Mouse (Mus musculus): ENCODE measurements around the gene Rex1bd. TPM values are rescaled to one million over a fixed set of nuclear protein-coding genes. Genes with fewer than 3 reads are reported as not detected.
"Not testable (repeated sequence)": the region's sequence is repeated elsewhere in the genome, so short reads cannot be mapped to it uniquely, and the experiment has no call there.

Rex1bd gene
- total RNA-seq, 2 experiments from 2014 or later: 102 TPM

DNA sequence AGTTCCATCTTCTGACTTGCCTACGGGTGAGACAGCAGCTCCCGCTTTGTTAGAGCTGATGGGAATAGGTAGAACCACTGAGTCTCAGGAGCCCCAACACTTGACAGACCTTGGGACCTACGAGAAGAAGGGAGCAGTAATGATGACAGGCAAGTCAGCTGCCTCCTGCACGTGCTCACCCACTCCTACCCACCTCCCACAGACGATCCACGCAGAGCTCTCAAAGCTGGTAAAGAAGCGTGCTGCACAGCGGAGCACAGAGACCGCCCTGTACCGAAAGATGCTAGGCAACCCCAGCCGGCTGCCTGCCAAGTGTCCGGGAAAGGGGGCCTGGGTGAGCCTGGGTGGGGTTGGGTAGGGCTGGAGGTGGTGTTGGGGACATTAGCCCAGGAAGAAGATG lies 27.7 kb upstream of the Rex1bd start:
- intact Hi-C loops (cut with DNase I): loop anchor here (10.0 kb wide), 1 partner anchor 231 kb away; the partner anchor contains the start of gene Mpv17l2

GRCm38 (mm10) chr8:70530314-70530713 lies 23.8 kb upstream of the Rex1bd start:
- intact Hi-C loops (cut with DNase I): loop anchor here (10.0 kb wide), 1 partner anchor 234 kb away; the partner anchor contains the start of gene Mpv17l2
- no peak for DNase-seq (ENCODE audit: low spot score)

More for the DNA sequence above, 27.7 kb upstream of the Rex1bd start:
- DNase-seq (ENCODE audit: low spot score): no peak

GRCm38 (mm10) chr8:70529741-70530161 lies 23.2 kb upstream of the Rex1bd start:
- no peak for DNase-seq (ENCODE audit: low spot score)
- intact Hi-C loops (cut with DNase I): loop anchor here (10.0 kb wide), 1 partner anchor 235 kb away; the partner anchor contains the start of gene Mpv17l2

- no peak for DNase-seq (ENCODE audit: low spot score)
- intact Hi-C loops (cut with DNase I): no loop called here
Measured at GRCm38 (mm10) chr8:70529299-70529698, 22.7 kb upstream of the Rex1bd start.

- no peak for DNase-seq (ENCODE audit: low spot score)
- intact Hi-C loops (cut with DNase I): no loop called here
Measured at GRCm38 (mm10) chr8:70528182-70528797, 21.7 kb upstream of the Rex1bd start.

DNA sequence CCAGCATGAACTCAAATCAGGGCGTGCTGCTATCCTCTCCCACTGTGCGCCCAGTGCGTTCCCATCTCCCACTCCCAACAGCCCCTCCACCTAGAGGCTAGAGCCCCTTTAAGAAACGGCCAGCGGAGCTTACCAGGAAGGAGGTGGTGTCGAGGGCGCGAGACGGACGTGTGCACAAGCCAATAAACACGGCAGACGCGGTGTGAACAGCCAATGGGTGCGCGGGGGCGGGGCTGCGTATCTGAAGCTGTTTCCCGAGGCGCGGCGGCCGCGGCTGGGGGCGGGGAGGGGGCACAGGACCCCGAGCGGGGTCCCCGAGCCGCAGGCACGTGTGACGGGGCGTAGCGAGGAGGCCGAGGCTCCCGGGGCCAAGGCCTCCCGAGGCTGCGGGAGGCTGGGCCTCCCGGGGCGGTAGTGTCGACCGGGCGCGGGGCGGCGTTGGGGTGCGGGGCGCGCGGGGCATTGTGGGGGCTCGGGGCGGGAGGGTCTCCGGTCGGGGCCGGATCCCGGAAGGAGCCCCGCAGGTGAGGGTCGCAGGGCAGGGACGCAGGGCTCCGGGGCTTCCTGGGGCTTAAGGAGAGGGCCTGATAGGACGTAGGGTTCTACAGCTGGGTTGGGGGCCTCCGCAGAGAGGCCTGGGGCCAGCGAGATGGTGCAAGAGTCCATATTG lies 21.1 kb upstream of the Rex1bd start, which contains the start of the genes Fkbp8 and Kxd1:
Gene Fkbp8 (plus strand): TSS at position 213 of the 670 bp plus-strand sequence.
Gene Kxd1 (minus strand): TSS at position 445 of the 670 bp plus-strand sequence.
- intact Hi-C loops (cut with DNase I): no loop called here
- peak; percentile 95 for DNase-seq (ENCODE audit: low spot score)

DNA sequence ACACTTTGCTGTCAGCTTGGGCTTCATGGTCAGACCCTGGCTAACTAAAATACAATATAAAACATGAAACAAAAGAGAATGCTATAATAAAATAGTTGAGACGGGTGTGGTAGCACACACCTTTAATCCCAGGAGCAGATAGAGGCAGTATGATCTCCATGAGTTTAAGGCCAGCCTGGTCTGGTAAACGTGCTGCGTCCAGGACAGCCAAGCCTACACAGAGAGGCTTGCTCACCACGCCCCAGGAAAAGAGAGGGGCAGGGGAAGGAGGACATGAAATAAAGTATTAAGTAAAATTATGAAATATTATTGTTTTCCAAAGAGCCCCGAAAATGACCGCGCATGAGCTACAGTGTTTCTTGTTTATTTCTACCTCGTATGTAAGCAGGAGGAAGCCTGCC lies 20.6 kb upstream of the Rex1bd start:
- intact Hi-C loops (cut with DNase I): no loop called here
- DNase-seq (ENCODE audit: low spot score): no peak

DNA sequence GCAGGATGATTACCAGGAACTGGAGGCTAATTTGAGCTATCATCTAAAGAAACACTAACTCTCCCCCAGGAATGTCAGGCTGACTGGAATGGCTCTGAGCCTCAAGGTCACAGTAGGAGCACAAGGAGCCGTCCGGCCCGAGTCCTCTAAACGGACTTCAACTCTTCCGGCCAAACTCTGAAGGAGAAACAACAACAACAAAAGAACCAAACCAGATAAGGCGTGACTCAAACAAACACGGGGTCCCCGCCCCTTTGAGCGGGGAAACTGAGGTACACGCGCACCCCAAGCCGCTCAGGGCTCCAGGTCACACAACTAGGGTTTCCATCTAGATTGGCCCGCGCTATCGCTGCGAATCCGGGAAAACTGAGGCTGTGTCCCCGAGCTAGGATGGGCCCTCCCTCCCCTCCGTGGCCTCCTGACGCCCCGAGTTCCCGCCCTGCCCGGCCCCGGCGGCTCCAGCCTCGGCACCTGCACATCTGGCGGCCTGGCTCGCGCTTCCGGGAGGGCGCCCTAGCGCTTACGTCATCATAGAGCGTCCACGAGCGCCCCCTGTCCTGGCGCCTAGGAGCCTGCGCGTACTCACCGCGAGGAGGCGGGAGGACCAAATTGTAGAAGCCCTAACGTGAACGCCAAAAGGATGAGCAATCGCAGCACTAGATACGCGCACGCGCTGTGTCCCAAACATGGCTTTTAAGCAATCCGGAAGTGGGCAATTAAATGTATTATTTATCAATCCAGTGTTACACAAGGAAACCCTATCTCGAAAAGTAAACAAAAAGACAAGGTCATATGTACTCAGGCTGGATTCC lies 16.2 kb upstream of the Rex1bd start:
- intact Hi-C loops (cut with DNase I): no loop called here

DNA sequence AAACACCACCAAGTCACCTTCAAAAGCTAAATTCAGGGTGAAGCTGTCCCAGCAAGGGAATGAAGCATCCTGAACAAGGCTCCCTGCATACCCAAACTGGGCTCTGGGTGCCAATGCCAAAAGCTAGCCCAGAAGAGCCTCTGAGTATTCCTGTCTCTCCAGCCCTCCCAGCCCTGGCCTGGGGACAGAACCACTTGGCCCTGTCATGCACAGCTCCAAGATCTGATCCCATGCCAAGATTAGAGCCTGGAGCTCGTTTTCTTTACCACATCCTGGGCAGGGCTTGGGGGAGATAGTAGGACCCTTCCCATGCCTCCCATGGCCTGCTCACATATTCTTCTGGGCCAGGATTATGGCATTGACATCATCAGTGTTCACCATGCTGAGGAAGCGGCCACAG lies 13.1 kb upstream of the Rex1bd start:
- DNase-seq (ENCODE audit: low spot score): no peak
- intact Hi-C loops (cut with DNase I): no loop called here

More for the DNA sequence above, 16.2 kb upstream of the Rex1bd start:
- peak; percentile 94 for DNase-seq (ENCODE audit: low spot score)

GRCm38 (mm10) chr8:70519043-70519442 lies 12.5 kb upstream of the Rex1bd start:
- DNase-seq (ENCODE audit: low spot score): no peak
- intact Hi-C loops (cut with DNase I): no loop called here

DNA sequence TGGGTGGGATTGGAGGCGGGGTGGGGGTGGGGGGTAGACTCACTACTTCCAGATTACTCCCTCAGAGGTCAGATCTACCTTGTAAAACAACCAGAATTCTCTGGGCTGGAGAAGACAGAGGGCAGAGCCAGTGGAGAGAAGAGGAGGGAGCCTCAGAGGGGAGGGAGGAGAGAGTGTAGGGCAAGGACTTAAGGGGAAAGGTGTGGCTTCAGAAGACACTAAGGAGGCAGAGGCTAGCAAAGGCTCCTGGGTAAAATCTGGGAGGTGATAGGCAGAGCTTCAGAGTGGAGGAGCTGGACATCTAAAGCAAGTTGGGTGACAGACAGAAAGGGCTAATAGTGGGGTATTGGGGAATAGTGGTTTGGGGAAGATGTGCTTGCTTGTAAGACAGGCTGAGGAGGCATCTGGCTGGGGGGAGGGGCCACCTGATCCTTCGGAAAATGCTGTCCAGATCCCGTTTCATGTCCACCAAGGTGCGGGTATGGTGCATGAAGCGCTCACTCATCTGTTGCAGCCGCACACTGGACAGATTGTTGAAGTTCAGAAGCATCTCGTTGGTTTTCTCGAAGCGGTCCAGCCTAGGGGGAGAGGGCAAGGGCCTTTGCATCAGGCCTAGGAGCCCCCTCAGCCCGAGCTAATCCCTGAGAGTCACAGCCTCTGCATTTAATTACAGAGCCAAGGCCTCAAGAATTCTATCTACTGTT lies 11.5 kb upstream of the Rex1bd start:
- DNase-seq (ENCODE audit: low spot score): no peak
- intact Hi-C loops (cut with DNase I): no loop called here

DNA sequence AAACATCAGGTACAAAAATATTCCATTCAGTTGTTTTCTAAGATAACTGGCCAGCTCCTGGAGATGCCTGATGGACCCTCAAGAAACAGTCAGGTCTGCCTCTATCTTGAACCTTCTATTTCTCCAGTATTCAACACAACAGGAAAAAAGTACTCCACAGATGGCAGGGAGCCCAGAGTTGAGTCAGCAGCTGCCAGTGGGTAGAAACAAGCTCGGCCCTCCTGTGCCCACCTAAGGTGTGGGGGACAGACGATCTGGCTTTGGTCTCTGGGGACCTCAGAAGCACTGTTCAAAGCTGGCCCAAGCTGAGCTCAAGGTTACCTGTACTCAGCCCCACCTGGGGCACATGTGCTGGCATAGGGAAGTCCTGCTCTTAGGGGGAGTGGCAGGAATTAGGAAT lies 6.9 kb upstream of the Rex1bd start:
- DNase-seq (ENCODE audit: low spot score): no peak
- intact Hi-C loops (cut with DNase I): no loop called here

- no peak for DNase-seq (ENCODE audit: low spot score)
- intact Hi-C loops (cut with DNase I): no loop called here
Measured at GRCm38 (mm10) chr8:70512253-70512903, 5.8 kb upstream of the Rex1bd start.

GRCm38 (mm10) chr8:70511770-70512169 lies 5.2 kb upstream of the Rex1bd start:
- DNase-seq (ENCODE audit: low spot score): no peak
- intact Hi-C loops (cut with DNase I): no loop called here

- DNase-seq (ENCODE audit: low spot score); intact Hi-C loops (cut with DNase I): not testable (repeated sequence)
Measured at GRCm38 (mm10) chr8:70511174-70511573, 4.6 kb upstream of the Rex1bd start.

DNA sequence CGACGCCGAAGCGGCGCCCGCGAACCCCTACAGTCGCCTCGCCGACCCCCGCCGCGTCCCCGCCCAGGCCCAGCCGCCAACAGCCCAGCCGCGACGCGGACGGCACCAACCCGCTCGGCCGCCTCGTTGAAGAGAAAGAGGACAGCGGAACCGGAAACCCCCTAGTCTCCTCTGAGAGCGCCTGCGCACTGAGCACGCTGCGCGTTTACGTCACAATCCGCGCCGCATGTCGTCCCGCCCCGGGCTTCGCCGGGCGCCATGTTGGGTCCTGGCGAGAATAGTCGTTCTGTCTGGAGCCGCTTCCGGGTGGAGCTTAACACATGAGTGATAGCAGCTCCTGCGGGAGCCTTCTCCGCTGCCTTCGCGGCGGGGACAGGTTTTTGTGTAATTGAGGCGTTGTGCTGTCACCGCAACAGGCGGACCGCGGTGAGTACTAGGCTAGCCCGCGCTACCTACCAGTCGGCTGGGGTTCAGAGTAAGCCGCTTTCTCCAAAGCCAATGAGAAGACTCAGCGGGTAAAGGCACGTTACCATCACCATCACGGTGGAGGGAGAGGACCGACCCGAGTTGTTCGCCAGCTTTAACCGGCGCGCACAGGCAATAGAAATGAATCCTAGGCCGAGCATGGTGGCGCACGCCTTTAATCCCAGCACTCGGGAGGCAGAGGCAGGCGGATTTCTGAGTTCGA lies 3.8 kb upstream of the Rex1bd start, which contains the start of gene Uba52:
Gene Uba52 (minus strand): TSS at position 574 of the 688 bp plus-strand sequence.
- peak; percentile 96 for DNase-seq (ENCODE audit: low spot score)
- intact Hi-C loops (cut with DNase I): no loop called here

GRCm38 (mm10) chr8:70509281-70509952 lies 2.9 kb upstream of the Rex1bd start:
- DNase-seq (ENCODE audit: low spot score): no peak
- intact Hi-C loops (cut with DNase I): no loop called here

DNA sequence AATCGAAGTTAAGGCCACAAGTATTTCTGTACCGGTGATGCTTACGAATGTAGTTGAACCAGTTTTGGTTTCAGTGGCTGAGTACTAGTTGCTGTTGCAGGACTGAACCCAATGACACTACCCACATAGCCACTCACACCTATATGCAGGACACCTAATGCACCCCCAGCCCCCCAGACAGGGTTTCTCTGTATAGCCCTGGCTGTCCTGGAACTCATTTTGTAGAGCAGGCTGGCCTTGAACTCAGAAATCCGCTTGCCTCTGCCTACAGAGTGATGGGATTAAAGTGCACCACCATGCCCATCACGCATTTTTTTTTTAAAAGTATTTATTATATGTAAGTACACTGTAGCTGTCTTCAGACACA lies 458 bp upstream of the Rex1bd start:
- no peak for DNase-seq (ENCODE audit: low spot score)
- intact Hi-C loops (cut with DNase I): no loop called here

Measured in heart, postnatal 25 days (tissue).